Mouse (Mus musculus) lung, embryonic 15.5 days (tissue): Measurements from ENCODE around the gene Gtf3c5. TPM values are rescaled to one million over a fixed set of nuclear protein-coding genes. Genes with fewer than 3 reads are reported as not detected.

Experiments used
- ATAC-seq: fragments of 200-750 bp; cut with Nextera tagmentation; 2 replicates; pipeline ENCODE4 v1.8.0; 2017; ENCODE audit warnings: moderate number of reproducible peaks, borderline replicate concordance; ENCODE audit not compliant: low FRiP score, low TSS enrichment; ENCODE audit errors: extremely low read depth
- H3K27ac ChIP-seq: fragments of 300-500 bp; sonication (generic); 2 replicates; pipeline ENCODE4 v1.5.1; 2015; ENCODE audit warnings: moderate library complexity, mild to moderate bottlenecking, inconsistent platforms
- H3K27me3 ChIP-seq: fragments of 300-500 bp; sonication (generic); 2 replicates; pipeline ENCODE4 v1.6.1; 2015; ENCODE audit warnings: inconsistent platforms
- H3K36me3 ChIP-seq: fragments of 300-500 bp; sonication (generic); 2 replicates; pipeline ENCODE4 v1.6.1; 2015; ENCODE audit warnings: inconsistent platforms
- H3K4me1 ChIP-seq: fragments of 300-500 bp; sonication (generic); 2 replicates; pipeline ENCODE4 v1.6.1; 2015; ENCODE audit warnings: inconsistent platforms
- H3K4me2 ChIP-seq: fragments of 300-500 bp; sonication (generic); 2 replicates; pipeline ENCODE4 v1.6.1; 2015; ENCODE audit warnings: inconsistent platforms, mild to moderate bottlenecking, moderate library complexity
- H3K4me3 ChIP-seq: fragments of 300-500 bp; sonication (generic); 2 replicates; pipeline ENCODE4 v1.5.1; 2015; ENCODE audit warnings: mild to moderate bottlenecking, inconsistent platforms
- H3K9ac ChIP-seq: fragments of 300-500 bp; sonication (generic); 2 replicates; pipeline ENCODE4 v1.6.1; 2015; ENCODE audit warnings: inconsistent platforms
- H3K9me3 ChIP-seq: fragments of 300-500 bp; sonication (generic); 2 replicates; pipeline ENCODE4 v1.6.1; 2016; ENCODE audit warnings: inconsistent platforms
- WGBS: fragments of 180-500 bp; shearing (Covaris S2); methylation state at CpG from one replicate; pipeline ENCODE4 v1.1.7; 2015; 5-methylcytosine and 5-hydroxymethylcytosine counted together
- polyA plus RNA-seq: library from polyadenylated mRNA; unstranded; fragments of >200 nt; fragmentation: Nextera tagmentation; extraction: Ambion mirVana; gene quantifications from 2 replicates; pipeline ENCODE4 v1.2.1, GENCODE M21; 2015

Gtf3c5 gene
- polyA plus RNA-seq, 1 experiment from 2014 or later: 46.7 TPM

DNA sequence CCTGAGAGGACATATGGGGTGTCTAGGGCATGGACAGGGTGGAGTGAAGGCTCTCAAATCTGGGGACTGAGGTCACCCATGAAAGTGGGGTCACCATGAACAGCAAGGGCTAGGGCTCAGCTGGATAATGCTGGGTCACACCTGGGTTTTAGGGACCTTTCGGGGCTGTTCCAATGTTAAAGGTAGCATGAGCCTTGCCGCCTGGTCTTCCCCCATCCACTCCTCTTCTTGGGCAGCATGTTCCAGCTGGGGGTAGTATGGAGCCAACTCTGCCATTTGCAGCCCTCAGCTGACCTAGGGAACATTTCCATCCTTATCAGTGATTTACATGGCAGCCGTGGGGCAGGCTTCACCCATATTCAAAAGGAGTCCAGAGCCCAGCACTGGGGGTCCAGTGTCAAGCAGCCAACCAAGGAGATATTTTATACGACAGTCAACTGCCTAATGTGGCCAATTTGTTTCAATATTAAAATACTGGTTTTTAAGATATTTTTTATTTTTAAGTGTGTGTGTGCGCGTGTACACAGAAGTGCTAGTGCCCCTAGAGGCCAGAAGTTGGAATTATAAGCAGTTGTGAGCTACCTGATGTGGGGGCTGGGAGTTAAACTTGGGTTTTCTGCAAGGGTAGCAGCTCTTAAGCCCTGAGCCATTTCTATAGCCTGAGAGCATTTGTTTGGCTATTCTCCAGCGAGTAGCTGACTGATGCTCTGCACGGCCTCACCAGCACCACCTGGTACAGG, 23.2 kb upstream of the Gtf3c5 start:
- no peak for ATAC-seq
- 54% methylated on average over 8 of the region's 8 CpGs for WGBS
- Histone ChIP-seq H3K27me3 (no peaks in the 10 kb centered on the region), H3K4me1 (peaks cover 6% of the 10 kb centered on the region; the same call in 1 of the 2 replicates), H3K27ac (no peak overlapping the region), H3K4me2 (no peak overlapping the region), H3K9me3 (no peaks in the 10 kb centered on the region), H3K4me3 (no peak overlapping the region), H3K9ac (no peak overlapping the region), H3K36me3 (no peaks in the 10 kb centered on the region)

DNA sequence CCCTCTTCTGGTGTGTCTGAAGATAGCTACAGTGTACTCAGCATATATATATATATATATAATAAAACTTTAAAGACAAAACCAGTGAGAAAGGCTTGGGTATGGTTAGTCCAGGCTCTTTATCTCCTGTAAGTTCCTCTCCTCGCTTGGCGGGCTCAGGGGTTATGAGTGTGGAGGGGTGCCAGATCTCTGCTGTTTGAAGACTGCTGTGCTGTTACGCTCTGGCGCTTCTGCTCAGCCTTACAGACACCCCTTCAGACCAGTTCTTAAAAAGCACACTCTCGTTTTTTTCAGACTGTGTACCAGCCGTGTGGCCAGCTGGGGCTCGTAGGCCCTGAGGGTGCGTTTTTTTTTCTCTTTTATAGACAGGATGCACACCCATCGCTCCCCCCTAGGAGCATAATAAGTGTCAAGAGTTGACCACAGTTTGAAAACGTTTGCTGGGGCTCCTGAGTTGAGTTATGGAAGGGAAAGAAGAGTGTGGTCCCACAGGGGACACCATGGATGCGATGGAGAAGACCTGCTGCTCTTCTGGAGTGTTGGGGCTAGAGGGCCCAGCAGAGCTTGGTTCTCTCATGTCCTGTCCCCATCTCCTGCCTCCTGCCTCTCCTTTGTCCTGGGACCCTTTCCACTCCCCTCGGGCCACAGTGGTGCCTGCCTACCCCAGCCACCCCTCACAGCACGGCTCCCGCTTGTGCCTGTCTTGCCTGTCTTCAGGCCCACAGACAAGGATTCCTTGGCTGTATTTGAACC, 22.4 kb upstream of the Gtf3c5 start:
- Histone ChIP-seq H3K4me1 (peaks cover 6% of the 10 kb centered on the region; the same call in 1 of the 2 replicates), H3K27me3 (no peaks in the 10 kb centered on the region), H3K36me3 (no peaks in the 10 kb centered on the region), H3K4me2 (no peak overlapping the region), H3K9me3 (no peaks in the 10 kb centered on the region), H3K27ac (no peak overlapping the region), H3K9ac (no peak overlapping the region), H3K4me3 (no peak overlapping the region)
- WGBS: 55% methylated on average over 14 of the region's 14 CpGs
- ATAC-seq: no peak

DNA sequence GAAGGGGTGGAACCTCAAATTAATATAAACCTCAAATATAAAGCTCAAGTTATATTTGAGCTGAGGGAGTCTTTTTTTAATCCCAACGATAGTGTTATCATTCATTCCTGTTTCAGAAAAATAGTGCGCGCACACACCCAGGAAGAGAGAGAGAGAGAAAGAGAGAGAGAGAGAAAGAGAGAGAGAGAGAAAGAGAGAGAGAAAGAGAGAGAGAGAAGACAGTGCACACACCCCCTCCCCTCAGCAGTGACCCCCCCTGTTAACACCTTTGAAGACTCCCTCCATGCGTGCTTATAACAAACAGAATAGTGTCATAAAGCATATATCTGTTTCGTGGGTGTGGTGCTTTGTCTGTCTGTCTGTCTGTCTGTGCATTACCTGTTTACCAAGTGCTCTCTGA, 20.0 kb upstream of the Gtf3c5 start:
- no peak overlapping the region for H3K4me3 ChIP-seq
- ATAC-seq: no peak
- no peaks in the 10 kb centered on the region for H3K9me3 ChIP-seq
- H3K27ac ChIP-seq: no peak overlapping the region
- H3K9ac ChIP-seq: no peak overlapping the region
- peaks cover 6% of the 10 kb centered on the region; the same call in 1 of the 2 replicates for H3K4me1 ChIP-seq
- 86% methylated on average over 5 of the region's 5 CpGs for WGBS
- H3K36me3 ChIP-seq: no peaks in the 10 kb centered on the region
- no peaks in the 10 kb centered on the region for H3K27me3 ChIP-seq
- no peak overlapping the region for H3K4me2 ChIP-seq

DNA sequence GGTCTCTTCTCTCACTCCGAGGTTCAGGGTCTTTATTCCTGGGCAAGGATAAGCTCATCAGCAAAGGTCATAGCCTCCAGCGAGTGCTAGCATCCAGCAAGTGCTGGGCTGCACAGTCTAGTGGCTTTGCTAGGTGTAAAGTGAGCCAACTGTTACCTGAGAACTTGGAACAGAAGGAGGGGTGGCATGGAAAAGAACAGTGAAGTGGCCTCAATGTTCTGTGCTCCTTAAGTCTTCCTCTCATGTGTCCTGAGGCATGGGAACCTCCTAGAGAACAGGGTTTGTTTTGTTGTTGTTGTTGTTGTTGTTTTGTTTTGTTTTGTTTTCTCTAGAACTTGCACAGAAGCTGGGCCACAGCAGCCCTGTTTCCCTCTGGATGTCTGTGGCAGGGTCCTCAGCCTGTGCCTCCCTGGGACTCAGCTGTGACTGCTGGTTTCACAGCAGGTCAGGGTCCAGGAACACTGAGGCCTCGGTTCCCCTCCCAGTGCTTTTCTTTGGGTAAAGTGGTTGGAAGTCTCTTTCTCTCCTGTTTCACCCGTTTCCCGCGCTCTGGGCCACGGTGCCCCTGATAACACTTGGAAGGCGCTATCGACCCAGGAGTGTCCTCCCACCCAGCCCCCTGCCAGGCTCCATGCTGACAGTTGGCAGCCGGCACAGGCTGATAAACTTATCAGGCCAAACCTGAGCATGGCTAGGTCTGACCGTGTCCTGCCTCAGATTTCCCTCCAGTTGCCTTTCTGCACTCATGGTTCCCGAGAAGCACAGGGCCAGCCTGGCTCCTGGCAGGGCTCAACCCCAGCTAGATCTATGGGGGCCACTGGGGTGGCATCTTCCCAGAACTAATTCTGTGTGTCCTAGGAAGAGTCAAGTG, 18.4 kb upstream of the Gtf3c5 start:
- H3K4me1 ChIP-seq: no peaks in the 10 kb centered on the region
- no peaks in the 10 kb centered on the region for H3K9me3 ChIP-seq
- H3K36me3 ChIP-seq: no peaks in the 10 kb centered on the region
- 32% methylated on average over 12 of the region's 12 CpGs for WGBS
- H3K9ac ChIP-seq: no peak overlapping the region
- H3K27me3 ChIP-seq: no peaks in the 10 kb centered on the region
- no peak overlapping the region for H3K4me2 ChIP-seq
- H3K27ac ChIP-seq: no peak overlapping the region
- peak; percentile 44; the same call in 1 of the 2 replicates for ATAC-seq
- H3K4me3 ChIP-seq: no peak overlapping the region

DNA sequence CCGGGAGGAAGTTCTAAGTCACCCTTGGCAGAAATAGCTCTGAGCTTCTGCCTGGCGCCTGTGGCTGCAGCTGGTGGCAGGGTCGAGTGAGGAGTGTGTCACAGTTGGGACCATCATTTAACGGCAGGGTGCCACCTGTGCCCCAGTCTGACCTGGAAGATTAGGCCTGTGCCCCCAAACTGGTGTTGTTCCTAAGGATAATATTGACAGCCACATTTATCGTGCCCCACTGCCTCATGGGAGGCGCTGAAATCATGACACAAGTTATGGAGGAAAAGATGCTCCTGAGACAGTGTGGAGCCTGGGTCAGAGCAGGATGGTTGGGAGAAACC, 16.0 kb upstream of the Gtf3c5 start:
- Histone ChIP-seq H3K9ac (no peak overlapping the region), H3K9me3 (no peaks in the 10 kb centered on the region), H3K36me3 (no peaks in the 10 kb centered on the region), H3K4me1 (no peaks in the 10 kb centered on the region), H3K4me3 (no peak overlapping the region), H3K27ac (no peak overlapping the region), H3K27me3 (no peaks in the 10 kb centered on the region), H3K4me2 (no peak overlapping the region)
- ATAC-seq: no peak
- WGBS: 65% methylated on average over 6 of the region's 6 CpGs

DNA sequence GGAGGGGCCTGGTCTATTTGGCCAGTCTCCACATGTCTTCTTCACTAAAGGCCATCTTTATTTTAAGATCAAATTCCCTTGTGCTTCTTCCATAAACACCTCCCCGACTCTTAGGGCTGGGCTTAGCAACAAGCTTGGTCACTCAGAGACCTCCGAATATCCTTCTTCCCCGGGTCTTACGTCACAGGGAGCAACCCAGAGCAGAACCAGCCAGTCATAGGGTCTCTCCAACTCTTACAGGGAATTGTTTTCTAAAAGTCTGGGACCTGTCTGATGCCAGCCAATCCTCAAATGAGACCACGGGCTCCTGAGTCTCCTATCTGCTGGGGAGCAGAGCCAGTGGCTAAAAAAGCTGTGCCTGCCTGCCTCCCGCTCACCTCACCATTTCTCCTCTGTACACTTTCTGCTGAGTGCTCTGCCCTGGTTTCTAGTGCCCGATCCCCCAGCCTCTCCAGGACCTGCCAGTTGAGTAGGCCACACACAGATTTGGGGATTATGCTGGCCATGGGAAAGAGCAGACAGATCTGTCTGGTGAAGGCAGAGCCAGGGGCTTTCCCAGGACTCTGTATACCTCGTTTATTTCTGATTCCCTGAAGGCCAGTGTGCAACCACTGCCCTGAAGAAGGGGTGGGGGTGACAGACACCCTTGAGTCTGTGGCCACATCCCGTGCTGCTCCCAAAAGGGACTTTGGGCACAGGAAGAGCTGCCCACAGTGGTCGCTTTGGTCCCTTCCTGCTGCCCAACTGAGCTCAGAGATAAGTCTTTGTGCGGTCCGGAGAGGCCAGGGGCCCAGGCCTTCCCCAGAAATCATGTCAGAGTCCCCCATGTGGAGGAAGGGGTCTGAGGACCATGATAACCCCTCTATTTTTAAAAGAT, 15.4 kb upstream of the Gtf3c5 start:
- H3K4me2 ChIP-seq: no peak overlapping the region
- no peaks in the 10 kb centered on the region for H3K4me1 ChIP-seq
- H3K27ac ChIP-seq: no peak overlapping the region
- no peak overlapping the region for H3K9ac ChIP-seq
- no peak overlapping the region for H3K4me3 ChIP-seq
- H3K27me3 ChIP-seq: no peaks in the 10 kb centered on the region
- ATAC-seq: no peak
- no peaks in the 10 kb centered on the region for H3K9me3 ChIP-seq
- WGBS: 53% methylated on average over 12 of the region's 12 CpGs
- H3K36me3 ChIP-seq: no peaks in the 10 kb centered on the region

DNA sequence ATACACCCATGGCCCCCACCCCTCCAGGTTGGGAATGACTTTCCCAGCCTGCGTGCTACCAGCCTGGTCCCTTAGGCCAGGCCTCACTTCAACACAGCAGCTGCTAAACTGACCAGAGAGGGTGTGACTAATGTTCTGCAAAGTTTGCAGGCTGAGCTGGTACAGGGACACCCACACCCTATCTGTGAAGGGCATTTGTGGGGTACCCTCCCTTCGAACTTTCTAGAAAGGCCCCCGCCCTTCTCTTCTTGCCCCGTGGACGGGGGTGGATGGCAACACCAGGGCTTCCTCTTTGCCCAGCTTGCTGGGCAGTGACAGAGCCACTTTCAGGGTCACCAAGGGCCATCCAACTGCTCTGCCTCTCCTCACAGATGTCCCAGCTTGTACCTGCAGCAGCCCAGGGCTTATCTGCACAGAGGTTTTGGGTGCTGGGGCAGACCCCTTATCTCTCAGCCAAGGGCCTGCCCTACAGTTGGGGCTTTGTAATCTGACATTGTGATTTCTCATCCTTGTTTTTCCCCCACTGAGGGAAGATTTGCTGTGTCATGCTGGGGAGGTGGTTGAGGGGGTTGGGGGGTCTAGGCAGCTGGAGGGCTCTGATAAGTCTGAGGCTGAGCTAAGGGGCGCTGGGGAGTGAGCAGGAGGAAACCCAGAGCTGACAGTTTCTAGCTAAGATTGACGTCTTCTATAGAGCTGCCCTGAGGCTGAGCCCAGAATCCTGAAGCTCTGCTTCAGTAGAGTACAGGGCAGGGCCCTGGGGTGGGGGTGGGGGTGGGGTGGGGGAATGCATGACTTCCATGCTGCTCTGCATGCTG, 14.4 kb upstream of the Gtf3c5 start:
- no peak overlapping the region for H3K9ac ChIP-seq
- peak; percentile 60; the same call in 1 of the 2 replicates for ATAC-seq
- no peaks in the 10 kb centered on the region for H3K36me3 ChIP-seq
- H3K9me3 ChIP-seq: no peaks in the 10 kb centered on the region
- H3K4me2 ChIP-seq: no peak overlapping the region
- H3K27me3 ChIP-seq: no peaks in the 10 kb centered on the region
- no peak overlapping the region for H3K4me3 ChIP-seq
- WGBS: 62% methylated on average over 7 of the region's 7 CpGs
- no peaks in the 10 kb centered on the region for H3K4me1 ChIP-seq
- no peak overlapping the region for H3K27ac ChIP-seq

DNA sequence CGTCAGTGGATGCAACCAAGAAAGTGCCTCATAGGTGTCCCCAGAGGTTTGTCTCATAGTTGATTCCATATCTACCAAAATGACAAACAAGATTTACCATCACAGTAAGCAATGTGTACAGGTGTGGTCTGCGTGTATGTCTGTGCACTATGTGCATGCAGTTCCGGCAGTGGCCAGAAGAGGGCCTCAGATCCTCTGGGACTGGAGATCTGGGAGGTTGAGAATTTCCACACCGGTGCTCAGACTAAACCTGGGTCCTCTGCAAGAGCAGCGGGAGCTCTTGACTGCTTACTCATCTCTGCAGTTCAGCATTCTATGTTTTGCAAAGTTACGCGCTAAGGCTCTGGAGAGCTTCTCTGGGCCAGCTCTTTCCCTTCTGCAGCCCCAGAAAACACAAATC, 13.4 kb upstream of the Gtf3c5 start:
- H3K9me3 ChIP-seq: no peaks in the 10 kb centered on the region
- no peak for ATAC-seq
- no peak overlapping the region for H3K4me3 ChIP-seq
- no peak overlapping the region for H3K9ac ChIP-seq
- H3K27me3 ChIP-seq: no peaks in the 10 kb centered on the region
- no peak overlapping the region for H3K4me2 ChIP-seq
- no peaks in the 10 kb centered on the region for H3K36me3 ChIP-seq
- H3K4me1 ChIP-seq: no peaks in the 10 kb centered on the region
- WGBS: 84% methylated on average over 7 of the region's 7 CpGs
- no peak overlapping the region for H3K27ac ChIP-seq

DNA sequence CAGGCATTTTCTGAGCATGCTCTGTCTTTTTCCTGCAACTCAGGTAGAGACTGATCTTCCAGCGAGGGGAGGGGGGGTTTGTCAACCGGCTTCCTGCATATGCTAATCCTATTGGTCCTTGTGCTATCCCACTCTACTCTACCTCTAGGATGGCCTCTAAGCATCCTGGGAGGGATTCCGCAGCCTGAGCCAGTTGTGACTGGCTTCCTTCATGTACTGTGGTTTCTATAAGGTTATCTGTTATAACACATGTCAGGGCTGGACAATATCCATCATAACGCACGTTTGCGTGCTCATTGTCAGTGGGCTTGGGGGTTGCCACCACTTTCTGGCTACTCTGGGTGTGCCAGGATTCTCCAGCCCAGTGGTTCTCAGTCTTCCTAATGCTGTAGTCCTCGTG, 12.5 kb upstream of the Gtf3c5 start:
- Histone ChIP-seq H3K4me1 (no peaks in the 10 kb centered on the region), H3K9me3 (no peaks in the 10 kb centered on the region), H3K27ac (no peak overlapping the region), H3K27me3 (no peaks in the 10 kb centered on the region), H3K4me3 (no peak overlapping the region), H3K36me3 (no peaks in the 10 kb centered on the region), H3K4me2 (no peak overlapping the region), H3K9ac (no peak overlapping the region)
- ATAC-seq: no peak
- 64% methylated on average over 7 of the region's 7 CpGs for WGBS

DNA sequence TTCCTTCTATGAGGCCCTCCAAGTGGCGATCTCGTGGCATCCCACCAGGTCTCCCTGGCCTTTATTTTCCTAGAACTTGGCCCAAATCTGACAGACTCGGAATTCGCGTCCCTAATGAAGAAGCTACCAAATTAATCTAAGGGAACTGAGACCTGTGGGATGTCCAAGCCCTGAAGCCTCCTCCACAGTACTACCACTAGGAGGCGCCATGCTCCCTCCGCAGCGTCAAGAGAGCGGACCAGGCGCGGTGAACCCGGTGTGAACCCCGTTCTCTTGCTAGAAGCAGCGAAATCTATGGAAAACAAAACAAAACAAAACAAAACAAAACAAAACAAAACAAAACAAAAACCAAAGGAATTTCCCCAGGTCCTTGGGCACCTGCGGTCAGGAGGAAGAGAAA, 9.3 kb upstream of the Gtf3c5 start:
- Histone ChIP-seq H3K9me3 (no peaks in the 10 kb centered on the region), H3K9ac (no peak overlapping the region), H3K27ac (no peak overlapping the region), H3K27me3 (no peaks in the 10 kb centered on the region), H3K4me1 (no peaks in the 10 kb centered on the region), H3K36me3 (no peaks in the 10 kb centered on the region), H3K4me2 (peak overlapping the region; percentile 39; the same call in 1 of the 2 replicates), H3K4me3 (no peak overlapping the region)
- no peak for ATAC-seq
- WGBS: 8% methylated on average over 15 of the region's 15 CpGs
